Mouse (Mus musculus) inflammation-experienced regulatory T-cells, adult 6 months (primary cell): ENCODE measurements at regions not wholly inside any gene's neighbourhood (a gene's known extent, or its start where the extent isn't known, plus 50 kb on each side); places are given as distances from the start of the nearest gene placed in this dataset.
A peak's percentile ranks its signal among the peaks of the same experiment; 100 is the strongest.
"Not testable (repeated sequence)": the region's sequence is repeated elsewhere in the genome, so short reads cannot be mapped to it uniquely, and the experiment has no call there.

ENCODE experiments used
- ATAC-seq: one replicate; pipeline ENCODE4 v1.8.0; 2017

DNA sequence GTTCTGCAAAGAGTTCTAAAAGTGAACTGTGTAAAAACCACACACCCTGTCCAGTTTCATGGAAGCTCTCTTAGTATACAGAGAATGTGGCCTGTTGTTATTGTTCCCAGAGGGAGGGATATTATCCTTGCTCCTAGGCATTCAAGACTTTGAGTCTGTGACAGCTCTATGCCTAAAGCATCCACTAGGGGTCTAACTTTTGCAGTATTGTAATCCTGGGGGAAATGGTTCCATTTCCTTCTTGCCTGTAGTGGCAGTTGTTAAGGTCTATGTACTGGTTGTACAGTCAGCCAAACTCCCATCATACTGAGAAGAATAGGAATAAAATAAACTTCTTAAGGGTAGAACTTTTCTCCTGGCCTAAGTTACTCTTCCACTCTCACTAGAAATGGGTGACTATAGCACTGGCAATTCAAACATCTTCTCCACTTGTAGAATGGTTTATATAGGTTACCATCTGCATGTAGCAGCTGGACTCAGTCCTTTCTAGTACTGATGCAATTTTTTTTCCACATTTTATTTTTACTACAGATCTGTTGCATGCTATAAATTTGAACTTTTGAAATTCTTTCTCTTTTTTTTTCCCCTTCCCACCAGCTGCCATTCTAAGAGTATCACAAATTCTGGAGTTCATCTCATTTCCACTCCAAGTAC, 51.4 kb upstream of the Dpt start:
- peak; percentile 46 for ATAC-seq

GRCm38 (mm10) chr1:164744499-164744898, 51.9 kb upstream of the Dpt start:
- no peak for ATAC-seq

DNA sequence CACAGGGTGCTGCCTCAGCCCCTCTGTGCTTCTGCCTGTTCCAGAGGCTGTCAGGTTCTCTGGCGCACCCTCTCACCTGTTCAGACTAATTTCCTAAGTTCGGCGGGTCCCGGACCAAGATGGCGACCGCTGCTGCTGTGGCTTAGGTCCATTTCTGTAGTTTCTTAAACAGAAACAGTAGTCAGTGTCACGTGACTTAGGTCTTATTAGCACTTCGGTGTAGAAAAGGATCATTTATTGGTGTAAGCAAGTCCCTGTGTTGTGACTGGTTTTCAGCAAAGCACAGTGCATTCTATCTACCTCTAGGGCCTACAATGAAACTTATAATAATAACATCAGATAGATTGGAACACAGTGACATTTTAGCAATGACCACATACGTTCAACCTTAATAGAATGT, 53.5 kb upstream of the Dpt start:
- not testable (repeated sequence) for ATAC-seq

DNA sequence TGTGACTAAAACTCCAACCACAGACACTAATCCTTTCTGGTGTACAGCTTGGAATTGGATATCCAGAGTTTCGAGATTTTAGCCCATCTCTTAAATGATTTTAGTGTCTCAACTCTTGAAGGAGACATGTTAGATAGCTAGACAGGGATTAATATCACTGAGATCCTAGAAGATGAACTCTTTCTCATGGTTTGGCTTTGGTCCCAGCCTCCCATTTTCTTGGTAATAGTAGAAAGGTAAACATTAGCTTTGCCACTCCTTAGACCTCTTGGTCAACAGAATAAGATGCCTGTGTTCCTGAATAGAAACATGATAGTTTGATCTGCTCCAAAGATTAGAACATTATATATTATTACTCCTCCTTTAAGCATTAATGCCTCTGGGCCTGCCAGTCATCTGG, 60.8 kb upstream of the Dpt start:
- ATAC-seq: no peak

GRCm38 (mm10) chr1:164733741-164734140, 62.7 kb upstream of the Dpt start:
- ATAC-seq: no peak

GRCm38 (mm10) chr1:164722054-164722453, 74.4 kb upstream of the Dpt start:
- no peak for ATAC-seq

- no peak for ATAC-seq
Measured at GRCm38 (mm10) chr1:164714905-164715304, 81.5 kb upstream of the Dpt start.

GRCm38 (mm10) chr1:164713798-164714551, 82.5 kb upstream of the Dpt start:
- no peak for ATAC-seq

DNA sequence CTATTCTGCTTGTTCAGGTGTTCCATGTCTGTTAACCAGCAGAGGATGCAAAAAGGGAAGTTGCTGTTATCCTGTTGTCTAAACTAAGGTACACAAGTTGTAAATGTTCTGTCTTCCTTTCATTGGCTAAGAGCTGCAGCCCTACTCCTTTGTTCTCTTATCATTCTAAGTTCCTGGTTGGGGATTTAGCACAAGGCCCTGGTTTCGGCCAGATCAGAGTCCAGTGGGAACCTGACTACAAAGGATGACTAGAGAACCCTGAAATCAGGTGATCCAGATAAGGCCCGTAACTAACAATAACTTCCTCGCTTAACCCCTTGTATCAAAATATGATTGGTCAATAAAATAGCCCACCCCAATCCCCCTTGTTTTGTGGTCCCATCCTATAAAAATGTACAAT, 83.9 kb upstream of the Dpt start:
- no peak for ATAC-seq

- no peak for ATAC-seq
Measured at GRCm38 (mm10) chr1:164704397-164705091, 91.9 kb upstream of the Dpt start.

- ATAC-seq: no peak
Measured at GRCm38 (mm10) chr1:164703560-164704131, 92.8 kb upstream of the Dpt start.

- ATAC-seq: no peak
Measured at GRCm38 (mm10) chr1:164690055-164690454, 106.4 kb upstream of the Dpt start.

- no peak for ATAC-seq
Measured at GRCm38 (mm10) chr1:164689311-164689710, 107.1 kb upstream of the Dpt start.

GRCm38 (mm10) chr1:164684437-164684836, 112.0 kb upstream of the Dpt start:
- no peak for ATAC-seq

DNA sequence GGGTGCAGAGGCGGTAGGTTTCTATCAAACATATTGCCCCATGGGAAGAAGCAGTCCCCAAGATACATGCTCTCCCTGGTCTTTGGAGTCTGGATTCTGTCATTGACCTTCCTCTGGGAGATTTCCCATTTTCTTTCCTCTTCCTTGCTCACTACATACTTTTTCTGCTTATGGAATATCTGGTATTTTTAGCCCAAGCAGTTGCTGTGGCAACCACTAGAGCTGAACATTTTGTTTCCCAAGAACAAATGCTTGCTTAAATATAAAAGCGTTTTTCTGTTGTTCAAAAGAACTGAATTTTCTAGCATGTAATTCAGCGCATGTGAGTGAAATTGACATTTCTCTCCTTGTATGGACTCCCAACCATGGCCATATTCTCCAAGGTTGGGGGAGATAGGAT, 112.7 kb upstream of the Dpt start:
- ATAC-seq: no peak

DNA sequence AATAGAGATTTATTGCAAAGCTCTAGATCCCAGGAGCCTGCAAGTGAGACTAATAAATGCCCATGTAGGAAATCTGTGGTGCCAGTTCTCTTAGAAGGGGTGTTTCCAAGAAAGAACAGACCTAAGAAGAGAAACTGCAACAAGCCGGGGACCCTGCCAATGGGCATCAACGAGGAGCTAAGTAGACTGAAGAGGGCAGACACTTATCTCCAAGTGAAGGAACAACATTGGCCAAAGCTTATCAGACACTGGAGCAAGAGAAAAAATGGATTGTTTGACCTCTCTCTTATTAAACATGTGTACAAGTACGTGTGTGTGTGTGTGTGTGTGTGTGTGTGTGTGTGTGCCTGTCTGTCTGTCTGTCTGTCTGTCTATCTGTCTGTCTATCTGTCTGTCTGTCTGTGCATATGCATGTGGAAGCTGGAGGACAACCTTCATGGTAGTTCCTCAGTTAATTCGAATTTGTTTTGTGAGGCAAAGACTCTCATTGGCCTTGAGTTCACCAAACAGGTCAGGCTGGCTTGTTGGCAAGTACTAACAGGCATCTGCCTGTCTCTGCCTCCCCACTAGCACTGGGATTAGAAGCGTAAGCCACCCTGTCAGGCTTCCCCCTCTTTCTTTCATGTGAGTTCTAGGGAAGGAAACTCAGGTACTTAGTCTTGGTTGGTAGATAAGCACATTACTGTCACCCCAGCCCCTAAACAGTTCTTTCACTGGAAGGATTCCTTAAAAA, 113.4 kb upstream of the Dpt start:
- ATAC-seq: no peak

- ATAC-seq: no peak
Measured at GRCm38 (mm10) chr1:164682426-164682825, 114.0 kb upstream of the Dpt start.

- no peak for ATAC-seq
Measured at GRCm38 (mm10) chr1:164681582-164681981, 114.9 kb upstream of the Dpt start.

DNA sequence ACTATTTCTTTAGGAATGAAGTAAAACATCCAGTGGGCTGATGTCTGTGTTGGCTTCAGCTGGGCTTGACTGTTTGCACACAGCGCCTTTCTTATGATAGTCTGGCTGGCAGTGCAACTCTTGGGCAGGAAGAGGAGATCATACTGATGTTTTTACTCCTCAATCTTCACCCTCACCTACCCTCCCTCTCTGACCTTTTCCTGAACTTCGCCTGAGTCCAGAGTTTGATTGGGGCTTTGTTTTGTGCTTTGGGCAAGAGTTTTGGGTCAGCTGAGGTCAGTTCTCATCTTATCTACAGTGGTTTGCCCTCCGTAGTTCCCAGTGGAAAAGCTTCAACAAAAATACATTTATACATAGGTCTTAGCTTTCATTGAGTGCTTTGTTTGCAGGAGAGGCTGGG, 118.1 kb upstream of the Dpt start:
- no peak for ATAC-seq

GRCm38 (mm10) chr1:164652244-164652643, 144.2 kb upstream of the Dpt start:
- ATAC-seq: no peak

GRCm38 (mm10) chr1:164637901-164638462, 158.5 kb upstream of the Dpt start:
- ATAC-seq: no peak

DNA sequence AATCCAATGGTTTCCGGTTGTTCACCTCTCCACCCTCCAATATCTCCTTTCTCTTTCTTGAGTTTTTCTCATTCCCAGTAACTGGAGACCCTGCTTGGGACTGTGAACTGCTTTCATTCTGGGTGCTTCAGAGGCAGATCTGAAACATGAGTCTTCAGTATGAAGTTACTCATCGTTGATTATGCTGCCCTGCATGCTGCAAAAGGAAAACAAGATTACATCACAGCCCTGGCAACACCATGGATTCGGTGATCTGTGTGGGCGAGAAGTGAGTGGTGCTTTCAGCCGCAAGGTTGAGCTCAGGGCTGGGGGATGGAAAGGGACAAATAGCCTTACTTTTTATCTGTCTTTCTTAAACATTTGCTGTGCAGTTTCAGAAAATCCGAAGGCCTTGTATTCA, 164.8 kb upstream of the Dpt start:
- no peak for ATAC-seq

GRCm38 (mm10) chr1:164628840-164629239, 167.6 kb upstream of the Dpt start:
- ATAC-seq: no peak
